Mouse (Mus musculus): ENCODE data around the gene Plxna4.

DNA sequence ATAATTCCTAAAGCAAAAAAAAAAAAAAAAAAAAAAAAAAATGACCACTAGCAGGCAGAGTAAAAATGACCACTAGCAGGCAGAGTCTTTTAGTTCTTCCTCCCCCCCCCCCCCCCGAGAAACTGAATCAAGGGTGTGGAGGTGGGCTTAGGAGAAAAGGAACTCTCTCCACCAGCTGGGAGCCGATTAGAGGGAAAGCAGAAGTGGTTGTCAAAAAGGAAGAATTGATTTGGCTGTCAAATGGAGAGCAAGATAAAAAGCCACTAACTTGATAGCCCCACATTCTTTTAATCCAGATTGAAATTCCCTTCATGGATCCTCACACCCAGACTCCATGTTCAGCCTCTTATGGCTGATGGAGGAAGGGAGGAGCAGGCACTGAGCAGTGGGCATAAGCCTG, 478.8 kb downstream of the Plxna4 start:
- TF ChIP-seq GATA1 (IDR thresholded peaks at IDR 0.05; ENCODE audit: borderline replicate concordance, low read length) (no peak), FLI1 (IDR thresholded peaks at IDR 0.05; ENCODE audit: low read length) (no peak)
